Mouse (Mus musculus): Measurements from ENCODE around the gene Yaf2. TPM values are rescaled to one million over a fixed set of nuclear protein-coding genes. Genes with fewer than 3 reads are reported as not detected.

Yaf2 gene
- total RNA-seq, 2 experiments from 2014 or later, result 100 to 105 TPM

GRCm38 (mm10) chr15:93283349-93283748 lies 53.4 kb downstream of the Yaf2 start:
- peak; percentile 51 for TF ChIP-seq CTCF (IDR thresholded peaks at IDR 0.05)
- intact Hi-C loops (cut with DNase I), result no loop called here
- Histone ChIP-seq H3K27ac (no peak overlapping the region), H3K4me3 (no peak overlapping the region)
- DNase-seq (ENCODE audit: extremely low spot score in 1 of 2, low spot score in 2 of 2), result no peak

DNA sequence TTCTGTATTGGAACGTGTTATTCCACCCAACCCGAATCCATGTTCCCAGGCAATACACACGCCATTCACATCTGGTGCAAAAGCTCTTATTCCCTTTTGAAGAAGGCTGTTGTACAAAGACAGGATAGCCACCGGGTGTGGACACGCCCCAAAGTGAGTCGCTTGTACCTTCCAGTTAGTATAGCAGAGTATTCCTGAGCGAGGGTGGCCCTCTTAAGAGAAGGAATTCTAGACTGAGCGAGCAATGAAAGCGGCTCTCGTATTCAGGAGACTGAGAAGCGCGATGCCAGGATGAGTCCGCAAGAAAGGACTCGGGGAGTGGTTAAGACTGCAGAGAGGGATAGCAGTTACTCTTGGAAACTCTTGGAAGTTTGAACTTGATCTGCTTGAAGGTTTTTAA lies 60.5 kb downstream of the Yaf2 start:
- intact Hi-C loops (cut with DNase I), result no loop called here
- no peak for TF ChIP-seq CTCF (IDR thresholded peaks at IDR 0.05)
- Histone ChIP-seq H3K27ac (no peak overlapping the region), H3K4me3 (peak overlapping the region; percentile 68)
- no peak for DNase-seq (ENCODE audit: extremely low spot score in 1 of 2, low spot score in 2 of 2)

- DNase-seq (ENCODE audit: extremely low spot score in 1 of 2, low spot score in 2 of 2), result no peak
These were observed 61.1 kb downstream of the Yaf2 start for GRCm38 (mm10) chr15:93275623-93276022.

DNA sequence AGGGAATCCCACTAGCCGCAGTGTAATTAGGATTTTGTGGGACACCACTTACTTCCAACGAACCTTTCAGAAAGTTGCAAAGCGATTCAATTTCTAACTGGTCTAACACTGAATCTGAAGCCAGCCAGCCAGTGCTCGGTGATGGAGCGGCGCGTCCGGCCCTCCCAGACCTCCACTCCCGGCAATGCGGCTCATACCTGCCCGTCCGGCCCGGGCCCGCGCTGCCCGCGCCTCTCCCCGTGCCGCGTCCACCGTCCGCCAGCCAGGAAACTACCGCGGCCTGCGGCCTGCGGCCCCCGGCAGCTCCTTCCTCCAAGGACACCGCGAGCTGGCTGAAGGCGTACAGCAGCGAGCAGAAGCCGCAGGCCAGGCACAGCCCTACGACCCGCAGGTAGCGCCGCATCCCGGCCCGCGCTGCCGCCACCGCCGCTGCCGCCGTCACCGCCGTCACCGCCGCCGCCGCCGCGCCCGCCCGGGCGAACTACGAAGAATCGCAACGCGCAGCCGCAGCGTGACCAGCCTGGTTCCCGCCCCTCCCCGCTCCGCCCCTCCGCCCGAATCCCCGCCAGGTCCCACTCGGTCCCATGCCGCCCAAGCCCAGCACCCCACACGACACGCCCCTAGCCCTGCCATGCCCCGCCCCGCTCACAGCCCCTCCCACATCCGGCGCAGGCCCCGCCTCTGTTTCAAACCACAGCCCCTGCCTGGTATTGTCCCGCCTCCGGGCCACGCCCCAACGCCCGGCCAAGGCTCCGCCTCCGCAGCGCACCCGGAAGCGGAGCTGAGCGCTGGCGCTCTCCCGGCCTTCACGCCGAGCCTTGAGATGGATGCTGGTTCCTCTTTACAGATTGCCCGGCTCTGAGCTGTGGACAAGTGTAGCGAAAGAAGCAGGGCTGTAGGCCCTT lies 61.8 kb downstream of the Yaf2 start, which contains the start of gene Gxylt1:
Gene Gxylt1, minus strand, starts transcription at position 501 of the 905 bp plus-strand sequence.
- intact Hi-C loops (cut with DNase I), result loop anchor here (1.0 to 2.0 kb wide), 2 partner anchors 61 to 122 kb away; partner anchors contain the start of gene Yaf2
- H3K27ac ChIP-seq, result peak within 1 kb of the TSS; percentile 90
- DNase-seq (ENCODE audit: extremely low spot score in 1 of 2, low spot score in 2 of 2), result peak; percentile 99 to 100
- TF ChIP-seq CTCF (IDR thresholded peaks at IDR 0.05), result no peak
- peak within 1 kb of the TSS; percentile 94 for H3K4me3 ChIP-seq

More at GRCm38 (mm10) chr15:93275623-93276022, 61.1 kb downstream of the Yaf2 start:
- intact Hi-C loops (cut with DNase I), result loop anchor here (1.0 to 2.0 kb wide), 2 partner anchors 61 to 121 kb away; partner anchors contain the start of gene Yaf2
- H3K4me3 ChIP-seq, result peak overlapping the region; percentile 68
- peak overlapping the region; percentile 60 for H3K27ac ChIP-seq
- no peak; the same call in 1 of the 2 replicates for TF ChIP-seq CTCF (IDR thresholded peaks at IDR 0.05)

DNA sequence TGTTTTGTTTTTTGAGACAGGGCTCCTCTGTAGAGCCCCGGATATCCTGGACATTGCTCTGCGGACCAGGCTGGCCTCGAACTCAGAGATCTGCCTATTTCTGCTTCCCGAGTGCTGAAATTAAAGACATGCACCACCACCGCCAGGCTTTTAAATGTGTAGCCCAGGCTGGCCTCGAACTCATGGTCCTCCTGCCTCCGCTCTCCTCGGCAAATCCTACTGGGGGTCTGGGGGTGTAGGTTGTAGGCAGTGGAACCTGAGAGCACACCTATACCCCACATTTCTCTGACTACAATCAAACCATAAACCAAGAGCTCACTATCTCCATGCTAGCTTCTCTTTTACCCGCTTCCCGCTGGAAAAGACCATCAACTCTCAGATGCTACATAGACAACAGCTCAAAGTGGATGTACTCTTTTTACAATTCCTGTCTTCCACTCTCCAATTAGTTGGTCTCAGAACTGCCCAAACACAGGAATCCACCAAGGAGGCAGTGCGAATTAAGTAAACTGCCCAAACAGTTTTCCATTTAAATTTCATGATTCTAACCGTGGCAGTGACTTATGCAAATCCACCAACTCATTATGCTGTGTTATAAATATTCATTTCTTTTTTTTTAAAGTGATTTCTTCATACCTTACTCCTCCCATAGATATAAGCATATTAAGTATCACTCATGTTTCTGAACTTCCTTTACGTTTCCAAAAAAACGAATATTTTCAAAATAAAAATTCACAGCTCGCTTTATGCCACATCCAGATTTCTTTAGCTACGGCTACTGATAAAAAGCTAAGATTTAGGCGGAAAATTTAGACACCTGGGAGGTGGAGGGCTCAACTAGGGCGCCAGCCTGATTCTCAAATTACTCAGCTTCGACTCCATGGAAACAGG lies 62.7 kb downstream of the Yaf2 start:
- Histone ChIP-seq H3K4me3 (peak overlapping the region; percentile 94), H3K27ac (peak overlapping the region; percentile 90; the same call in 1 of the 2 replicates)
- no peak for TF ChIP-seq CTCF (IDR thresholded peaks at IDR 0.05)
- DNase-seq (ENCODE audit: extremely low spot score in 1 of 2, low spot score in 2 of 2), result no peak
- intact Hi-C loops (cut with DNase I), result loop anchor here (2.0 kb wide), 1 partner anchor 123 kb away; no protein-coding TSS in a partner anchor

GRCm38 (mm10) chr15:93272948-93273347 lies 63.8 kb downstream of the Yaf2 start:
- TF ChIP-seq CTCF (IDR thresholded peaks at IDR 0.05), result no peak
- H3K27ac ChIP-seq, result no peak overlapping the region
- no peak overlapping the region for H3K4me3 ChIP-seq
- DNase-seq (ENCODE audit: extremely low spot score in 1 of 2, low spot score in 2 of 2), result no peak
- intact Hi-C loops (cut with DNase I), result no loop called here

GRCm38 (mm10) chr15:93270289-93270855 lies 66.4 kb downstream of the Yaf2 start:
- no peak overlapping the region for H3K4me3 ChIP-seq
- no peak overlapping the region for H3K27ac ChIP-seq
- TF ChIP-seq CTCF (IDR thresholded peaks at IDR 0.05), result no peak
- no peak for DNase-seq (ENCODE audit: extremely low spot score in 1 of 2, low spot score in 2 of 2)
- intact Hi-C loops (cut with DNase I), result no loop called here

DNA sequence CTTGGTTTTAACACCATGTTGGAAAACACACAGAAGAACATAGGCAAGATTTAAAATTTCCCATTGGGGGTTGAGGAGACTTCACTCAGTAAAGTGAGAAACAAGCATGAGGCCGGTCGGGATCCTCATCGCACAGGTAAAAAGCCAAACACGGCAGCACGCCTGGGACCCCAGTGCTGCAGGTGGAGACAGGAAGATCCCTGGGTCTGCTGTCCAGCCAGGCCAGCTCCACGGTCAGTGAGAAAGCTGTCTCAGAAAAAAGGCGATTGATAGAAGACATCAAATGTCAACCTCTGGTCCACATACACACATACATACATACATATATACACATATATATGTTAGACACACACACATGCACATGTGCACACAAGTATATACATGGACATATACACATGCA lies 67.2 kb downstream of the Yaf2 start:
- H3K4me3 ChIP-seq, result no peak overlapping the region
- intact Hi-C loops (cut with DNase I), result loop anchor here (5.0 kb wide), 1 partner anchor 308 kb away; no protein-coding TSS in a partner anchor

GRCm38 (mm10) chr15:93268001-93268400 lies 68.7 kb downstream of the Yaf2 start:
- Histone ChIP-seq H3K27ac (no peak overlapping the region), H3K4me3 (no peak overlapping the region)
- intact Hi-C loops (cut with DNase I), result loop anchor here (5.0 kb wide), 1 partner anchor 309 kb away; no protein-coding TSS in a partner anchor
- TF ChIP-seq CTCF (IDR thresholded peaks at IDR 0.05), result no peak
- DNase-seq (ENCODE audit: extremely low spot score in 1 of 2, low spot score in 2 of 2), result no peak

More for the DNA sequence above, 67.2 kb downstream of the Yaf2 start:
- no peak overlapping the region for H3K27ac ChIP-seq
- no peak for TF ChIP-seq CTCF (IDR thresholded peaks at IDR 0.05)
- no peak for DNase-seq (ENCODE audit: extremely low spot score in 1 of 2, low spot score in 2 of 2)

DNA sequence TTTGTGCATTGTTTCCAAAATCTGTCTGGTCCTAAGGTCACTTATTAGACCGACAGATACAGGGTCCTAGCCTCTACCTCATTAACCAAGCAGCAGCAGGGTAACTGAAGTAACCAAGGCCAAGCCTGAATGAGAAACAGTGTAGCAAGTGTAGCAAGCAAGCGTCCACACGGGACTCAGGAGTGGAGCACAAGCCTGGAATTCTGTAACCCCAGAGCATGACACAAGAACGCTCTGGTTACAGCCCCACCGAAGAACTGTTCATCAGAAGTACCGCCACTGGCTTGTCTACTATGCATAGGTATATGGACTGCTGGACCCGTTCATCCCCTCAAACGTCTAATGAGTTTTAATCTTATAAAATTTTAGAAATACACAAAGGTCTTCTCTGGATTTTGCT lies 69.3 kb downstream of the Yaf2 start:
- no peak overlapping the region for H3K4me3 ChIP-seq
- no peak for DNase-seq (ENCODE audit: extremely low spot score in 1 of 2, low spot score in 2 of 2)
- no peak for TF ChIP-seq CTCF (IDR thresholded peaks at IDR 0.05)
- intact Hi-C loops (cut with DNase I), result loop anchor here (5.0 kb wide), 1 partner anchor 310 kb away; no protein-coding TSS in a partner anchor
- H3K27ac ChIP-seq, result no peak overlapping the region

- no peak for DNase-seq (ENCODE audit: extremely low spot score in 1 of 2, low spot score in 2 of 2)
- TF ChIP-seq CTCF (IDR thresholded peaks at IDR 0.05), result no peak
- H3K27ac ChIP-seq, result no peak overlapping the region
- intact Hi-C loops (cut with DNase I), result loop anchor here (5.0 kb wide), 1 partner anchor 311 kb away; no protein-coding TSS in a partner anchor
- H3K4me3 ChIP-seq, result no peak overlapping the region
These were observed 70.4 kb downstream of the Yaf2 start for GRCm38 (mm10) chr15:93266361-93266760.

Measured in left cerebral cortex, adult 2 months (tissue).